Mouse (Mus musculus) c-Kit-positive CD71-positive TER-119-negative erythroid progenitor cells, embryonic 14.5 days (primary cell): ENCODE results near the gene Gmip.

Experiments
- DNase-seq: peaks from one replicate; pipeline ENCODE4 v3.0.0-alpha.2; 2013; ENCODE audit warnings: low read depth

The Gmip gene

DNA sequence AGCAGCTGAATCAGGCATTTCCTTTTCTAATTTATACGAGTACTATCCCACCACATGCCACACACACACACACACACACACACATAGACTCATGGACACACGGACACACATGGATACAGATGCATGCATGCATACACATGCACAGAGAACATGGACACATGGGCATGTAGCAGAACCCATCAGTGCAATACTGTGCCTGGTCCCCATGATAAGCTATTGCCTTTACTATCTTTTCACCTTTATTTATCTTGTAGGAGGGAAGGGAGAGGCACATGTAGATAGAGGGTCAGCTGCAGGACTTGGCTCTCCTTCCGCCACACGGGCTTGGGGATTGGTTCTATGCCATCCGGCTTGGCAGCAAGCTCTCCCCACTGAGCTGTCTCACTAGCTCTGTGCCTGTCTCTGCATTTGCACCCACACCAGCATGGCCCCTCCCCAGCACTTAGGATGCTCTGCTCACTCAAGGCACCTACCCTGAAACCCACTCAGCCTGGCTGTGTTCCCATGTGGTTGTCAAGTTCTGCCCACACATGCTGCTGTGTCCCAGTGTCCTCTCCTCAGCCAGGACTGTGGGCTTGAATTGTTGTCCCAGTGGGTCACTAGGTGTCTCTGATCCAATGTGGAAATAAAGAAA lies 55.0 kb downstream of the Gmip start:
- no peak for DNase-seq

- DNase-seq = no peak
Observed at GRCm38 (mm10) chr8:69864180-69864579, 55.7 kb downstream of the Gmip start.

- DNase-seq = no peak
Observed at GRCm38 (mm10) chr8:69867696-69868326, 59.3 kb downstream of the Gmip start.

GRCm38 (mm10) chr8:69870003-69870765 lies 61.7 kb downstream of the Gmip start:
- DNase-seq = no peak

DNA sequence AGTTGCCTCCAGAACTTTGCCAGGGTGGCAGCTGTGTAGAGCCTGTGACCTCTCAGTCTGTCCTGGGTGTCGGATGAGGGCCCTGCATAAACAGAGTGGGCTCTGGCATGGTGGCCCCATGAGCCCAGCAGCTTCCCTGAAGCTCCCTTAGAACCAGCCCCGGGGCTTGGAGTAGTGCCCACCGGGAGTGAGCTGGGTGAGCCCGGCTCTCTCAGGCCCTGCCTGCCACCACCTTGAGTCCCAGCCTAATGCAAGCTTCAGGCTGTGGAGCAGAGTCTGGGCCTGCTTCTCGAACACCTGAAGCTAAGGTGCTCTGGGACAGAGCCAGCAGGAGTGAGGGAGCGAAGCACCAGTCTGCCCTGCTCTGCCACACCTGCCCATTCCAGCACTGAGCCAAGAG lies 62.4 kb downstream of the Gmip start:
- DNase-seq = no peak
